Mouse (Mus musculus) bone marrow, adult 2 months (tissue): ENCODE results near the gene Crybb3.

Source experiments
- CTCF ChIP-seq: fragments of 200-500 bp; IDR thresholded peaks from 2 replicates; pipeline ENCODE4 v1.5.1; 2011; ENCODE audit warnings: low read length, control low read depth; ENCODE audit not compliant: control insufficient read depth, insufficient read depth
- POLR2A ChIP-seq: fragments of 200-500 bp; IDR thresholded peaks from 2 replicates; pipeline ENCODE4 v1.6.1; 2011; ENCODE audit warnings: low read depth, mild to moderate bottlenecking, control low read depth, low read length, borderline replicate concordance; ENCODE audit not compliant: control insufficient read depth

- TF ChIP-seq CTCF (no peak), POLR2A (no peak)
Observed at GRCm38 (mm10) chr5:113031201-113031754, 50.1 kb downstream of the Crybb3 start.
